Mouse (Mus musculus): Measurements from ENCODE around the gene Larp1b.

Larp1b gene

DNA sequence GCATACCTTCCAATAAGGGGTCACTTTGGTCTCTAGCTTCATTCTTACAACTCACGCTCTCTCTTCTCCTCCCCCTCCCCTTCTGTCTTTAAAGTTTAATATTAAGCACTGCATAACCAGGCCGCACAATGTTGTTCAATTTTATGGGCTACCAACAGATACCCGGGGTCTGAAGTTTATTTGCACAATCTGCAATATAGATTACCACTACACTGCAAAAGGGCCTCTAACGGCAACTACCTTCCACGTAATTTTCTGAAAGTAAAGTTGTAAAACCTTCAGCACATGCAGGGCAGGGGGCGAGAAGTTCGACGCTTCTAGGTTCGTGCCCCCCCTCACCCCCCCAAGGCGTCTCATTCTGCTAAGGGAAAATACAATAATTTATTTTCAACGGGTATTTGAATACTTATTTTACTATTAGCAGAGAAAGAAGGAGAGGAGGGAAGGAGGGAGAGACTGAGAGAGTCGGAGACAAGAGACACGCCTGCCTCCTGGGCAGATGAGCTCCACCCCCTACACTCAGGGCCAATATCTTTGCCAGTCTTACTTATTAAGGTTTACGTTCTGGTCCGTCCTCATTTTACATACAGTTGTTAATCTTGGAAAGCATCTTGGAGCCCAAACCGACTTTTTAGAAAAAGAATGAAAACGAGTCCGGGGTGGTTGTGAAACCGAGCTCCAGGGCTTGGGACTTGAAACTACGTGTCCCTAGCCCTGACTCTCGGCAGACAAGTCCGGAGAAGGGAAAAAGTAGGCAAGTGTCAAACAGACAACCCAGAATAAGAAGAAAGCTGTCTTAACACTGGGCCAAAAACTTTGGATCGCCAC, 132.1 kb downstream of the Larp1b start:
- in situ Hi-C loops (cut with MboI; ENCODE audit: low sequenced_read_pairs) = no loop called here

DNA sequence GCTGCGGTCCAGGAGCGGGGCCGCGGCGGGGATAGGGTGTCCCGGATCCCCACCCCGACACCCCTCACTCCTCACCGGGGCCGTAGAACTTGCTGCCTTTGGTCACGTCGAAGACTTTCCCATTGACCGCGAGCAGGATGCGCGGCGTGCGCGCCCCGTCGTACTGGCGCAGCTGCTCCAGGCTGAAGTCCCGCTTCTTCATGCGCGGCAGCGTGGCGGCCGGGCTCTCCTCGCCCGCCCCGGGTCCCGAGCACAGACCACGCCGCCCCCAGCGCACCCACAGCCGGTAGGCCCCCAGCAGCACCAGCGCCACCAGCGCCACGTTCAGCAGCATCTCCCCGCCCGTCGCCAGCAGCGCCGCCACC, 132.9 kb downstream of the Larp1b start:
- in situ Hi-C loops (cut with MboI; ENCODE audit: low sequenced_read_pairs) = no loop called here

DNA sequence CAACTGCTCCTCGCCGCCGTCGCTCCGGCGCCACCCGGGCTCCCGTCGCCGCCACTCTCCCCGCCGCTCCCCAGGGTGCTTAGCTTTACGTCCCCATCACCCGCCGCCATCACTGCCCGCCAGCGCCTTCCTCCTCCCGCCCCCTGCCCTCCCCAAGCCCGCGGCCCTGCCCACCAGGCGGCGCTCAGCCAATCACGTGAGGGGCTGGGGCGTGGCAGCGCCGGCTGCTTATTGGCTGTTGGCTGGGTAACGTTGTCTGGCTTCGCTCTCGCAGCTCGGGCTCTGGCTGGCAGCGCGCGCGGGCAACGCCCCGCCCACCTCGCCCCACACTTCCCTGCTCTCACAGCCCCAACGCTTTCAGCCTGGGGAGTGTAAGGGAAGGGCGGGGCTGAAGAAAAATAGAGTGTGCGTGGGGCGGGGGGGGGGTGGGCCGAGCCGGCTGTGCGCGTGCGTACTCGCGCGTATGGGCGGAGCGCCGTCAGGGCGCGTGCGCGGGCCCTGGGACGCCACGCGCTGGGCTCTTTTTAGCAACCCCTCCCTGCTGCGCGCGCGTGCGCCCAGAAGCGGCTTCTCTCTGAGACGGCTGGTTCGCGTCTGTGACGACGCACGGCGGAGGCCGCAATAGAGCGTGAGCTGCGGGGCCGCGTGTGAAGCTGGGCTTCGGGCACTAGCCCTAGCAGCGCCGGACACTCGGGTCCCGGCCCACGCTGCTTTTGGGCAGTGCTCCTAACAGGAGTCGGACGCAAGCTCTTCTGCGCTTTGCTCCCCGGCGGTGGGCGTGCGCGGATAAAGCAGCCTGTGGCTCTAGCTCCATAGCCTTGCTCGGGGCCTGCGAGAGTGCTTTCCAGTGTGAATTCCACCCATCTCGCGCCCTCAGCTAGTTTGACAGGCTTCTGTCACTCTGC, 133.5 kb downstream of the Larp1b start, which contains the start of gene Pgrmc2:
Pgrmc2 (minus strand) TSS at position 162 of the 905 bp plus-strand sequence.
- in situ Hi-C loops (cut with MboI; ENCODE audit: low sequenced_read_pairs) = no loop called here

DNA sequence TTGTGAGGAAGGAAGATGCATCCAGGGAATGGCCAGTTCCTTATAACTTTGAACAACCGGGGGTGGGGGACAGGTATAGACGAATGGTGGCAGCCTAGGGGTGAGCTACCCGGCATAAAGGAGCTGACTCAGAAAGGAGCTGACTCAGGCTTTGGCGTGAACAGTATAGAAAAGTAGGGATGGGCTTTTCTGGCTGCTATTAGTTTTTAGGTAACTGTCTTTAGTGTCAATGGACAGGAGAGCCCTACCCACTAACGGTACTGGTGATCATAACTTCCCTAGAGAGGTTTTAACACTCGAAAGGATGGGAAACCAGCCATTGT, 134.1 kb downstream of the Larp1b start:
- in situ Hi-C loops (cut with MboI; ENCODE audit: low sequenced_read_pairs) = no loop called here

DNA sequence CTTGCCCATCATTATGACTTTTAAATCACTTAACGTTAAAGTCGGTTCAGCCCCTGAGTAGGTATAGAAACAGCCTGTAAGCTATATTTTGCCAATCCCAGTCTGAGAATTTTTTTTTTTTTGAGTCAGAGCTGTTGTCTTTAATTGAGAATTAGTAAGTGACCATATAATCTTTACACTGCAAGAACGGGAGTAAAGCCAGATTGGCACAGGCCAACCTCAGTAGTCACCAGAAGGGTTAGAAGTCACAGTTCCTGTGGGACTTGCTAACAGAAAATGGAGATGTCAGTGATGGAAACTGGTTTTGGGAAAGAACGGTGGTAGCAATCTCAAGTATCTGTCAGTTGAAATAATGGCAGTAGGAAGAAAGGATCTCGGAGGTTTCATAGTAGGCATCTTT, 134.8 kb downstream of the Larp1b start:
- in situ Hi-C loops (cut with MboI; ENCODE audit: low sequenced_read_pairs) = no loop called here

DNA sequence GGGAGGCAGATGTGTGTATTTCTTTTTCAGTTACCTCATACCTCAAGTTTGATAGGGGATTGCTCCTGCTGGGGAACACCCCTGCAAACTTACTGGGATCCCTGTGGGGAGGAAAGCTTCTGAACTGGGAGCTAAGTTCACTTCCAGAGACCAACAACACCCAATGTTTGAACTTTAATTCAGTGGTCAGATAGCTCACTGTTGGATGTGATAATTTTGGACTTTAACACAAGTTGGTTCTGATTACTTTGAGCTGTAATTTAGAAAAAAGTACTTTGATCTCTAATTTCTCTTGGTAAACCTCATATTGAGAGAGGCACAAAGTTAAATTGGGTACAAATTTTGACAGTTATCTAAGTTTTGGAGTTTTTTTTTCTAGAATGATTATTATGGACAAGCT, 137.4 kb downstream of the Larp1b start:
- in situ Hi-C loops (cut with MboI; ENCODE audit: low sequenced_read_pairs) = no loop called here
